Mouse (Mus musculus): ENCODE measurements around the gene Gm6583. TPM values are rescaled to one million over a fixed set of nuclear protein-coding genes. Genes with fewer than 3 reads are reported as not detected.
"Not testable (repeated sequence)": the region's sequence is repeated elsewhere in the genome, so short reads cannot be mapped to it uniquely, and the experiment has no call there.

Gm6583 gene
- total and polyA plus RNA-seq, 3 experiments, result 0.14 TPM; not detected in 2

GRCm38 (mm10) chr5:112324637-112325545 is 30.9 kb downstream of the Gm6583 start:
- DNase-seq, result peak; percentile 83

DNA sequence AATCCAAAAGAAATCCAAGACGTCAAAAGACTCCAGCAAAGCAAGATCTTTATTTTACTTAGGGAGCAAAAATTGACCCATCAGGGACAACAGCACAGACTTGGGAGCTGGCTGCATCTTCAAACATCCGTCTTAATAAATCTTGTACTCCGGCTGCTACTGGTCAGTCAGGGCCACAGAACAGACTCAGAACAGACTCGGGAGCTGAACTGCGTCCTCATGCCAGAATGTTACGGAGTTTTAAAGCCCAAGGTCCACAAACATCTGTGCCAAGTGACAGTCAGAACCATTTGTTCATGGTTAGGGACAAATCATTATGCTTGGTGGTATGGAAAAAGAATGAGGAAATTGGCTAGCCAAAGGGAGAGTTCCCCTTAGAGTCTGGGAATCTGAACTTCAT is 32.6 kb downstream of the Gm6583 start:
- DNase-seq, result peak; percentile 53

GRCm38 (mm10) chr5:112321376-112321775 is 34.5 kb downstream of the Gm6583 start:
- peak; percentile 44 for DNase-seq

- no peak for DNase-seq
These were observed 34.9 kb downstream of the Gm6583 start for GRCm38 (mm10) chr5:112320936-112321335.

- DNase-seq, result no peak
These were observed 35.5 kb downstream of the Gm6583 start for GRCm38 (mm10) chr5:112320379-112320778.

- not testable (repeated sequence) for DNase-seq
These were observed 36.5 kb downstream of the Gm6583 start for GRCm38 (mm10) chr5:112319343-112319742.

- DNase-seq, result no peak
These were observed 38.5 kb downstream of the Gm6583 start for GRCm38 (mm10) chr5:112317328-112317727.

DNA sequence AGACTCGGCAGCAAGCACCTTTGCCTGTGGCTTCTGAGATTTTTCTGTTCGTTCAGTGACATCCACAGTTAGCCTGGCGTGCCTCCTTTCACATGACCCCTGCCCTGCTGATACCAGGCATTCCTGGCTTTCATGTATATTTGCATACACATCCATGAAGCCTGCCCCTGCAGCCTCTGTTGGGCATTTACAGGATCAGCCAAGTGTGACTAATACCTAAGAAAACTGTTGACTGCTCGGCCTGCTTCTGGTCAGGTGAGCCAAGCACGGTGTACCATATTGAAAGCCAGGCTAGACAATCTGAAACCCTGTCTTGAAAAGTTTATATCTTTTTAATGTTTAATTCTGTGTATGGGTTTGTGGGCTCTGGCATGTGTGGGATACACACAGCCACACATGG is 39.4 kb downstream of the Gm6583 start:
- DNase-seq, result no peak

- no peak for DNase-seq
These were observed 42.5 kb downstream of the Gm6583 start for GRCm38 (mm10) chr5:112313222-112313885.

- DNase-seq, result no peak
These were observed 50.0 kb downstream of the Gm6583 start for GRCm38 (mm10) chr5:112305842-112306241.

Other genes starting within 250 kb of the Gm6583 start
- gene Cryba4, start 103.5 kb downstream of the Gm6583 start, total RNA-seq (2021), result 10 to 100 TPM; 70.5 to 74.9 TPM
- 58.4 and 91.5 TPM in 2 replicates for gene Cryba4, start 103.5 kb downstream of the Gm6583 start, polyA plus RNA-seq (2012; rRNA removed)
- 1 to 10 TPM; 2.9 to 3.2 TPM for gene Crybb1, start 100.2 kb downstream of the Gm6583 start, total RNA-seq (2021)
- 5.3 and 6.7 TPM in 2 replicates for gene Crybb1, start 100.2 kb downstream of the Gm6583 start, polyA plus RNA-seq (2012; rRNA removed)
- gene Tpst2, start 79.3 kb downstream of the Gm6583 start, total RNA-seq (2021), result 100 to 1,000 TPM; 154 to 322 TPM
- 222 and 270 TPM in 2 replicates for gene Tpst2, start 79.3 kb downstream of the Gm6583 start, polyA plus RNA-seq (2012; rRNA removed)
- 10 to 100 TPM; 30.3 to 38.7 TPM for gene Tfip11, start 29.7 kb downstream of the Gm6583 start, total RNA-seq (2021)
- gene Tfip11, start 29.7 kb downstream of the Gm6583 start, polyA plus RNA-seq (2012; rRNA removed), result 36.6 and 38.1 TPM in 2 replicates
- gene Srrd, start 13.0 kb downstream of the Gm6583 start, total RNA-seq (2021), result 10 to 100 TPM; 20.1 to 68.5 TPM
- gene Srrd, start 13.0 kb downstream of the Gm6583 start, polyA plus RNA-seq (2012; rRNA removed), result 43.2 and 47.4 TPM in 2 replicates
- 10 to 100 TPM; 19.9 to 61.1 TPM for gene Hps4, start 12.9 kb downstream of the Gm6583 start, total RNA-seq (2021)
- gene Hps4, start 12.9 kb downstream of the Gm6583 start, polyA plus RNA-seq (2012; rRNA removed), result 62.7 and 64.6 TPM in 2 replicates
- gene Asphd2, start 38.8 kb upstream of the Gm6583 start, total RNA-seq (2021), result 1 to 10 TPM; 2.1 to 6.5 TPM
- 2.1 and 5.1 TPM in 2 replicates for gene Asphd2, start 38.8 kb upstream of the Gm6583 start, polyA plus RNA-seq (2012; rRNA removed)
- gene Gm6588, start 93.4 kb upstream of the Gm6583 start, total RNA-seq (2021), result not detected
- gene Gm6588, start 93.4 kb upstream of the Gm6583 start, polyA plus RNA-seq (2012; rRNA removed), result not detected in 2 replicates
- gene Sez6l, start 221.2 kb upstream of the Gm6583 start, total RNA-seq (2021), result 1 to 10 TPM; 7.0 to 8.9 TPM
- 3.7 and 5.1 TPM in 2 replicates for gene Sez6l, start 221.2 kb upstream of the Gm6583 start, polyA plus RNA-seq (2012; rRNA removed)

Measured in adrenal gland, adult 2 months (tissue).